Mouse (Mus musculus): ENCODE data around the gene Rpl12.

Gene Rpl12

GRCm38 (mm10) chr2:32940483-32940882 lies 20.9 kb upstream of the Rpl12 start:
- in situ Hi-C loops (cut with MboI, MseI): no loop called here

DNA sequence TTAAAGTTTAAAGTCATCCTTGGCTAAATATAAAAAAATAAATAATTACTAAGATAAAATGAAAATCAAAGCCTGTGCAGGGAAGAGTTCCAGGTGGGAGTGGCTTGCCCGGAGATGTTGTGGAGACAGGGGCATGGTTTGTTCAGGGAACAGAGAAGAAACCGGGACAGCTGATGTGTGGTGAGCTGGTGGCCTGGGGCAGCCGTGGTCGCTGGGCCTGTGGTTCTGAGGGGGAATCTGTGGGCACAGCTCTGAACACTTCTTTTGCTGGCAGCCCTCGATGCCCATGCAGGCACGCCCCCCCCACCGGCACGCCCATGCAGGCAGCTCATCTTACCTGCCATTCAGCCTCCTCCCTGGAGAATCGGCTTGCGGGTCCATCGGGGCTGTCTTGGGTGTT lies 13.9 kb upstream of the Rpl12 start:
- in situ Hi-C loops (cut with MboI, MseI): no loop called here

- in situ Hi-C loops (cut with MboI, MseI): no loop called here
Observed at GRCm38 (mm10) chr2:32954581-32954980, 6.8 kb upstream of the Rpl12 start.

DNA sequence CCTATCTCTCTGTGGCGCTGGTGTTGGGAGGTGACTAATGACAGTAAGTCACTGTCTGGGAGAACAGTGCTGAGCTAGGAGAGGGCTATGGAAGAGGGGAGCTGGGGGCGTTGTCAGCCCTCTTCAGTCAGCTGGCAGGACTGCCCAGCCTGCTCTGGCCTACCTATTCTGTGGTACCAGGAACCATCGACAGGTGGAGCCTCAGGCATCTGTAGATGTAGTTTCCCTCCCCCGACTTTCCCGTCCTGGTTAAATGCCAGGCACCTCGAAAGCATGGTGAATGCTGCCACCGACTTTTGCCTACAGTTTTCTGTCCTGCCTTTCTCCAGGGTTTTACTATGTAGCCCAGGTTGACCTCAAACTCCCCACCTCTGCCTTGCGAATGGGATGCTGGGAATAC lies 4.0 kb upstream of the Rpl12 start:
- in situ Hi-C loops (cut with MboI, MseI): no loop called here

DNA sequence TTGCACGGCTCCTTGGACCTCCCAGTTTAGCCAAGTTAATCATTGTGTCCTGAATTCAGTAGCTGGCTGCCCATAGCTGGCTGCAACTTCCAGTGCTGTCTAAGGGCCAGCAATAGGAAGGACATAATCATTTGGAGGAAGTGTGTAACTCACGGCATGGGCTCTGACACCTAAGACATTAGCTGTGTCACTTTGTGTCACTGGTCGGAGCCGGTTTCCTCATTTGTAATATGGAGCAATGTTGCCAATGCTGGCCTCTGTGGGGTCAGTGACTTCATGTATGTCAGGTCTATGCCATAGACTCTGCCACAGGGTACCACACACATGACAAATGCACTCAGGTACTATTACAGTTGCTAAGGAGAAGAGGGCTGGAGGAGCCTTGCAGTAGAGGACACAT lies 1.1 kb upstream of the Rpl12 start:
- in situ Hi-C loops (cut with MboI, MseI): no loop called here

GRCm38 (mm10) chr2:32962062-32962874 lies 909 bp downstream of the Rpl12 start:
- in situ Hi-C loops (cut with MboI, MseI): no loop called here

GRCm38 (mm10) chr2:32962875-32963220 lies 1.5 kb downstream of the Rpl12 start:
- in situ Hi-C loops (cut with MboI, MseI): no loop called here

GRCm38 (mm10) chr2:32963544-32963943 lies 2.2 kb downstream of the Rpl12 start:
- in situ Hi-C loops (cut with MboI, MseI): no loop called here

- in situ Hi-C loops (cut with MboI, MseI): no loop called here
Observed at GRCm38 (mm10) chr2:32963981-32964380, 2.6 kb downstream of the Rpl12 start.

- in situ Hi-C loops (cut with MboI, MseI): no loop called here
Observed at GRCm38 (mm10) chr2:32964659-32965457, 3.5 kb downstream of the Rpl12 start.

DNA sequence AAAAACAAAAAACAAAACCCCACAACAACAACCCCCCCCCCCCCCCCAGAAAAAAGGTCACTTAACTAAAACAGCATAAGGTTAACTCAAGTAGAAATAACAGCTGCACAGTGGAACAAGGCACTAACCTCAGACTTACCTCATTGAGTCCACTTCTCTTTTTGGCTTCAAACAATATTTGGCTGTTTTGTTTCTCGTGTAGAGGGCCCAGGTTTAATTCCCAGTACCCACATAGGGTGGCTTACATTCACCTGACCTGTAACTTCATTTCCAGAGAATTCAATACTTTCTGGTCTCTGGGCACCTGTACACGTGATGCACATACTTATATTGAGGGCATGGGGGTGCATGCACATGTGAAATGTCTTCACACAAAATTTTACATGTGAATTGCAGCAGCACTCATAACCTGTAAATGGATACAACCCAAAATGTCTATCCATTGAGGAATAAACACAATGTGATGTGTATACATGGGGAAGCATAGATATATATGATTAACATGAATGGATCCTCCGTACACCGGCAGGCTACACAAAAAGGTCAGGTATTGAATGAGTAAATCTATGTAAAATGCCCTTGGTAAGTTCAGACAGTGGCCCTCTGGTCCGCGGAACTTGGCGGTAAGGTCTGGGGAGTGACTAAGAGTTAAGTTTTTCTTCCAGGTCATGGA lies 4.3 kb downstream of the Rpl12 start:
- in situ Hi-C loops (cut with MboI, MseI): no loop called here

GRCm38 (mm10) chr2:32966184-32966688 lies 4.9 kb downstream of the Rpl12 start:
- in situ Hi-C loops (cut with MboI, MseI): no loop called here

DNA sequence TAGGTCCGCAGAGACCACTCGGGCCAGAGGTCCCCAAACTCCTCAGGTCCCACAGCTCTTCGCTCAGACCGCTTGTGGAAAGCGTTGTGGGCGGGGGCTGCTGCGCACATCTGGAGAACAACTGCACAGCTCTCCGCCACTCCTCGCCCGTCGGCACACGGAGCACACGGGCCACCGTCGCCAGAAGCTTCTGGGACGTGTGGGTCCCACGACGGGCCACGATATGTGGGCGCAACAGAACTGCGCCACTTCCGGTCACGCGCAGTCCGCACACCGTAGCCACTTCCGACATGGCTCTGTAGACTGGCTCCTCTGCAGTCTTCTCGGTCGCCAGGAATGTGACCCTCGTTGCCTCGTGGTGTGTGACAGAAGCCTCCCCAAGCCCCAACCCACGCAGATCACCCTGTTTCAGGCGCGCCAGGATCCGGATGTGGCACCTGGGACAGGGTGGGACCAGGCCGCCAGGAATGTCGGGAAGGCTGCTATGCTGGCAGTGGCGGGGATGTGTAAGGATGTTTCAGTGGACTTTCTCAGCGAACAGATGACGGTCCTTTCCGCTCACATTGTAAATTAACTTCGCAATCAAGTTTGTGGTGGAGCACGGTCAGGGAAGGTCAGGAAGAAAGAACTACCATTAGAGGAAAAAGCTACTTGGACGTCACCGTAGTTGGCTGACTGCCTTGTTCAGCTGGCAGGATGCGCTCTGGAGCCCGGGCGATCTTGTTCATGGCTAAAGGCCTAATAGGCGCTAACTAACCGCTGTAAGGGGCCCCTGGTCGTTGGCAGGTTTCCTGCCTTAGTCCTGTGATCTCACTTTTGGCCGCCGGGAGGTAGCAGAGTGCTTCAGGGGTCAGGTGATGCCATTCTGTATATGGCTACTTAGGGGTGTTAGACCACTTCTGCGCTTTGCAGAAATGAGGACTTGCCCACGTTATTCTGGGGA lies 5.6 kb downstream of the Rpl12 start:
- in situ Hi-C loops (cut with MboI, MseI): no loop called here

DNA sequence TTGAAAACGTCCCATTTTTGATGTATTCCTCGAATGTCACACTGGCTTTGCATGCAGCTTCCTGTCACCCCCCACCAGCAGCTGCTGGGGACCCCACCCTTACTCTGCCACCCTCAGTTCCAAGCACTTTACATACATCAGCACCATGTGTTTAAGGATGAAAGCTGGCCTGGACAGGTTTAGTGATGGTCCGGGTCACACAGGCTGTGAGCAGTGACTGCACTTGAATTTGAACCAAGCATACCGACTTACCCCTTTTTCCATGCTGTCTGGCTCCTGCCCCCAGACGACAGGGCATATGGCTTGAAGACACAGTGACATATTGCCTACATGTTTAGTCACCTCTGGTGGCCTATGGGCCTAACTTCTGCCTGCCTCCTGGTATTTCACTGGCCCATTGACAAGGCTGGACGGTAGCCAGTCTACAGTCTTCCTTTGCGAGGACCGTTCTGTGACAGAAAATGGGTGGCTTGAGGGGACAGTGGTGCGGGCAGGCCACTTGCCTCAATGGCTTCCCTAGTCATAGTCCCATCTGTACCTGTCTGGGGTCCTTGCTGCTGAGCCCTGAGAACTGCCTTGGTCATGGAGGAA lies 6.8 kb downstream of the Rpl12 start:
- in situ Hi-C loops (cut with MboI, MseI): no loop called here

- in situ Hi-C loops (cut with MboI, MseI): no loop called here
Observed at GRCm38 (mm10) chr2:32969326-32969725, 8.0 kb downstream of the Rpl12 start.

DNA sequence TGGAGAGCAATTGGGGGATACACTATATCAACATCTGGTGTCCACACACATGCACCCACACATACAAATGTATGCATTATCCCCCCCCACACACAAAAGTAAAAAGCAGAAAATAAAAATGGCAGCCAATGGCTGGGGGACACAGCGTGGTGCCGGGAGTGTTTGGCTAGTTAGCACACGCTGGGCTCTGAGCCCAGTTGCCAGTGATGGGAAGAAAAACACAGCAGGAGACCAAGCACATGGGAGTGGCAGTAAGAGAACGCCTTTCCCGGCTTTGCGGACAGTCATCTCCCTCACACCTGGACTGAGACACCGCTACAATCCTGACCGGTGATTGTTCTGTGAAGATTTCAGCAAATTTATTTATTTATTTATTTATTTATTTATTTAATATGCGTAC lies 9.9 kb downstream of the Rpl12 start:
- in situ Hi-C loops (cut with MboI, MseI): no loop called here

DNA sequence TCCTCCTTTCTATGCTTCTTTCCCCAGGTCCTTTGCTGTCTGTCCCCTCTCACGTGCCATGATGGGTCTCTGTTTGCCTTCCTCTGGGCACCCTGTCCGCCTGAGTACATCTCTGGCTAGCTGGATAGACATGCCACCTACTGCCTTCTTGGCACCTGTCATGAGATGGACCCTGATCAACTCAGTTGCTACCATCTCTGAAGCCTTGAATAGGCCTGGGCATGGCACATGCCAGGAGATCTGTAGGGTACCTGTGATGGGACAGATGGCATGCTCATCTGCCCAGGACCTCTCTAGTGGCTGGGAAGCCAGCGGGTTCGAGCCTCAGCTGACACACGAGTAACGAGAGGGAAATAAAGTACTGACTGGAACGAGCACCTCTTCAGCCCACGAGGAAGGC lies 12.9 kb downstream of the Rpl12 start:
- in situ Hi-C loops (cut with MboI, MseI): no loop called here

GRCm38 (mm10) chr2:32977114-32977513 lies 15.8 kb downstream of the Rpl12 start:
- in situ Hi-C loops (cut with MboI, MseI): no loop called here

DNA sequence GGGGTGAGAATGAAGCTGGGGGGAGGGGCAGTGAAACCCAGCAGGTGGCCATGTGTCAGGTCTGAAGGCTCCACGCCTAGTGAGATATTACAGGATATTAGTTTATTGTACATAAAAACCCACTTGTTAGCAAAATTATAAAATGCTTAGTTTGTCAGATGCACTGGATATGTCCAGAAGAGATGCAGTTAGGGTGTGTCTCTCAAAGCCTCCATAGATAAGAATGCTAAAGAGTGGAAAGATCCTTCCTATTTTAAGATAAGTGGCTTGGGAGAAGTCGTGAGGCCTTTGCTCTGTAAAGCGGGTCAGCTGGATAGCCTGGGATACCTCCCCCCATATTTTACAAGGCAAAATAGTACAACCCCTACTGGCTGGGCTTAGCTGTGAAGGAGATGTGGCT lies 17.3 kb downstream of the Rpl12 start:
- in situ Hi-C loops (cut with MboI, MseI): no loop called here

GRCm38 (mm10) chr2:32979675-32980074 lies 18.3 kb downstream of the Rpl12 start:
- in situ Hi-C loops (cut with MboI, MseI): no loop called here

DNA sequence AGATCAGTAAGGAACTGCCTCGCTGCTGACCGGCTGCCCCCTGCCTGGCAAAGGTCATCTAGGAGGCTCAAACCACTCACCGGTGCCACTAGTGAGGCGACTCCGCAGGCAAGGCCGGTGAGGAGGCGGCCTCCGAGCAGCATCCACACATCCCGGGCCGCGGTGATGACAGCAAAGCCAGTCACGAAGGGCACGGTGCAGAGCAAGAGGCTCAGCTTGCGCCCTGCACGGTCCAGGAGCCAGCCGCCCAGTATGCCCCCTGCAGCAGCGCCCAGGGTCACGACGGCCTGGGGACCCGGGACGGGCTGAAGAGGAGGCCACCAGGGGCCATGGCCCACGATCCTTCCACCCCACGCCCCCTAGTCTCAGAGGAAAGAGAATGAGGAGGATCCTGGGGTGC lies 19.9 kb downstream of the Rpl12 start:
- in situ Hi-C loops (cut with MboI, MseI): no loop called here
